Mouse (Mus musculus) ovary, adult 2 months (tissue): ENCODE results near the gene Zp1. TPM values are rescaled to one million over a fixed set of nuclear protein-coding genes. Genes with fewer than 3 reads are reported as not detected.

Source experiments
- polyA plus RNA-seq: library from polyadenylated mRNA; depleted of rRNA; stranded (reverse); fragments of >200 nt; gene quantifications from 2 replicates; pipeline ENCODE4 v1.2.3, GENCODE M21; 2012; rRNA removed

The Zp1 gene
- 42.9 and 63.2 TPM in 2 replicates for polyA plus RNA-seq

DNA sequence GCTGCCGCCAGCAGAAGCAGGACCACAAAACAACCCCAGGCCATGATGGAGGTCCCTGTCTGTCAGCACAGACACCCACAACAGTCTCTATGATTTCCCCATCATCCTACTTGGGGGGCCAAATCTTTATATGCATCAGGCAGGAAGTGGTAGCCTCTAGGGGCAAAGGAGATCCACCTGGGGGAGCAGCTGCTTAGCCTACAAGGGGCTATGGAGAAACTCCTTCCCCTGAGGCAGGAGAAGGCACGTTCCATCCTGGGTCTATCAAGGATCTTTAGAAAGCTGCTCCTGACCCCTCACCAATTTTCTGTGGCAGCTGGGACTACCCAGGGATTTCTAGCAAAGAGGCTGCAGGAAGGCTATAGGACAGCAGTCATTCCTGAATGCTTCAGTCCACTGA is at the start of gene Zp1:
Gene Zp1 (minus strand): TSS at position 101 of the 400 bp plus-strand sequence.

GRCm38 (mm10) chr19:10949112-10949511 is 28.7 kb upstream of the Zp1 start, which contains the start of gene Ccdc86:
Gene Ccdc86 (minus strand): TSS chr19:10949266.

DNA sequence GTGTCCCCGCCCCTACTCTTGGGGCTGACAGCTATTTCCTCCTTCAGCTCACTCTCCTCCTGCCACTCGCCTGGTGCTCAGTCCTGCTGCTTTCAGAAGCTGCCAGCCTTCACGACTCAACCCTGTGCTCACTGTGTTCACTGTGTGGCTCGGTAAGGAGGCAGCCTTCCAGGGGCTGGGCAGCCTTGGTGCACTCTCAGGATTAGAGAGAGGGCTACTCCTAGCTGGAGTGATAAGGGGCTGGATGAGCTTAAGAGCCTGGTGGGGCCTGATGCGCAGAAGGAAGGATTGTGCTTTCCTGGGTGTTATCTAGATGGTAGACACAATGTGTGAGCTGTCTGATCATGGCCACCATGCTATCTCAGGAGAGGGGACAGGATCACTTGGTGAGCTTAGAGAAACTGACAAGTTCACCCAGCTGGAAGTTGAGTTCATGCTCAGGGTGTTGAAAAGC is 16.7 kb upstream of the Zp1 start, which contains the start of gene Ptgdr2:
Gene Ptgdr2 (plus strand): TSS at position 51 of the 454 bp plus-strand sequence.

DNA sequence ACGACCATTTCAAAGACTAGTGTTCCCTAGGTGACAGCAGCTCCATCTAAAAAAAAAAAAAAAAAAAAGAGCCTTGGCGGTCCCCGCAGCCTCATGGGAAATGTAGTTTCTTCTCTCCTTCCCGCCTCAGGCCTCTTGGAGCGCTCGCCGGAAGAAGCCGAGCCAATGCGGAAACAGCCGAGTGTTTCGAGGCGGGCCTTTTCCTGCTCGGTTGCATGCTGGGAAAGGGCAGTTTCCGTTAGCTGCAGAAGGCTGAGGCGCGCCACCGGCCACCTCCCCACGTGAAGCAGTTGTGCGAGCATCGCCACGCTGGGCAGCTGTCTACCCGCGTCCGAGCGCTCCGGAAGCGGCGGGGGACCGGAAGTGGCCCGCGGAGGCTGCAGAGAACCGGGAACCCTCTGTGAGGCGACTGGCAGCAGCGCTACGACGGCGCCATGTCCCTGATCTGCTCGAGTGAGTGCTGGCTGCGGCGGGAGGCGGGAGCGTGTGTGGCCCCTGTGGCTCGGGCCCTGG is 25.4 kb downstream of the Zp1 start, which contains the start of gene Prpf19:
Gene Prpf19 (plus strand): TSS at position 216 of the 513 bp plus-strand sequence.

DNA sequence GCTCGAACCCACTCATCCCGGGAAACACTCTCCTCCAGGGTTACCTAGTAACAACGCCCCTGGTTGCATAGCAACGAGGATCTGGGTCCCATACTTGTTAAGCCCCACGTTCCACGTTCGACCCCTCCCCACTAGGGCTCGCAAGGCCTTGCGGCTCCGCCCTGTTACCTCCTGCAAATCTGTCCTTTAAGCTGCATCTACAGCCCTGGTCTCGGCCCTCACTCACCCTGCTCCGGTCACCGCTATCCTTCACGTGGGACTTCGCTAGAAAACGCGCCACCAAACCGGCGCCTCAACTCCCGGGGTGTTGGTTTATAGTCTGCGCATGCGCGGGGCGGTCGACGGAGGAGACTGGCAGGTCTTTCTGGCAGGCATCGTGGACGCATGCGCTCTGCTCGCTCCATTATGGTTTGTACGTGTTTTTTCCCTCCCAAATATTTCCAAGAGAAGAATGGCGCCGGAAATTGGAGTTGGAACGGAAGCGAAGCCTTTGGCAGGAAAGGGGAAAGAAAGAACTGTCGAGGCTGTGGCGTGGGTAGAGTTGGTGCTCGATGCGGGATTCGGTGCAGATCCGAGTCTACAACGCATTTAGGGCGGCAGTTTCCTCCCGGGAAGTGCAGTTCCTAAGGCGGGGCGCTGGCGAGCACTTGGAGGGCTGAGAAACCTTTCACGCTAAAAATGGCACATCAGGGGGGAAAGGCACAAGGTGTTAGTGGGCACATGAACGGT is 38.8 kb downstream of the Zp1 start, which contains the start of gene Tmem109:
Gene Tmem109 (minus strand): TSS at position 576 of the 729 bp plus-strand sequence.

DNA sequence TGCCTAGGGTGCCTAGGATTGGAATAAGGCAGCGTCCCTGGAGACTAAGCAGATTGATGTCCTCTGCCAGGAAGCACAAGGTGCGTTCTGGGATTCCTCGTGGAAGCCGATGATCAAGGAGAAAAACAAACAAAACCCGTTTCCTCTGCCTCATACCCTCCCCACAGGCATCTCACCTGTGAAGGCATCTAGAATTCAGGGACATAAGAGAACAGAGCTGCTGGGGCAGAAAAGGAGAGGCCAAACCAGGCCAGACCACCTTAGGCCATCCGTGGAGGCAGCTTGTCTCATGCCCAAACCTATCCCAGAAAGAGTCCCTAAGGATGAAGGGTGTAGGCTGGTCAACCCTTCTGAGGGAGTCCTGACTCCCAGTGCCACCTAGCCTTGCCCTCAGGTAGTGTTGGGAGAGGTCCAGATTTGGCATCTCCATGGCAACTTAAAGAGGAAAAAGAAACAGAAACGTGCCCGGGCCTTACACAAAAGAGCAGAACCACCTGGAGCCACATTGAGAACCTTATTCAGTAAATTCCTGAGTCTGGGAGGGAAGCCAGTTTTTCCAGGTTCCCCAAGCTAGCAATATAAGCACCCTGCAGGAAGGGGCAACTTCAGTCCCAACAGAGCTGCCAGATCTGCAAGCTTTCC is 50.4 kb downstream of the Zp1 start, which contains the start of gene Tmem132a:
Gene Tmem132a (minus strand): TSS at position 55 of the 642 bp plus-strand sequence.

Other genes with a start within 250 kb of the Zp1 start
- gene Pga5, start 242.6 kb downstream of the Zp1 start, polyA plus RNA-seq, result 1.4 and 2.0 TPM in 2 replicates
- 31.6 and 39.4 TPM in 2 replicates for gene Vps37c, start 231.9 kb downstream of the Zp1 start, polyA plus RNA-seq
- 0.25 and 0.53 TPM in 2 replicates for gene Cd5, start 181.6 kb downstream of the Zp1 start, polyA plus RNA-seq
- 0.24 and 1.2 TPM in 2 replicates for gene Cd6, start 90.6 kb downstream of the Zp1 start, polyA plus RNA-seq
- gene Slc15a3, start 80.9 kb downstream of the Zp1 start, polyA plus RNA-seq, result 9.7 and 11.8 TPM in 2 replicates
- gene Tmem132a, start 50.7 kb downstream of the Zp1 start, polyA plus RNA-seq, result 155 and 161 TPM in 2 replicates
- 150 and 163 TPM in 2 replicates for gene Tmem109, start 38.6 kb downstream of the Zp1 start, polyA plus RNA-seq
- gene Prpf19, start 25.4 kb downstream of the Zp1 start, polyA plus RNA-seq, result 428 and 499 TPM in 2 replicates
- 7.2 and 9.1 TPM in 2 replicates for gene Ptgdr2, start 16.5 kb upstream of the Zp1 start, polyA plus RNA-seq
- gene Ccdc86, start 28.6 kb upstream of the Zp1 start, polyA plus RNA-seq, result 9.0 and 11.2 TPM in 2 replicates
- gene Ms4a10, start 54.0 kb upstream of the Zp1 start, polyA plus RNA-seq, result 1.4 and 4.0 TPM in 2 replicates
- gene Ms4a15, start 72.6 kb upstream of the Zp1 start, polyA plus RNA-seq, result 0.15 and 0.28 TPM in 2 replicates
- gene Ms4a18, start 97.4 kb upstream of the Zp1 start, polyA plus RNA-seq, result 0.39 and 0.58 TPM in 2 replicates
- 1.2 and 1.4 TPM in 2 replicates for gene Ms4a8a, start 160.5 kb upstream of the Zp1 start, polyA plus RNA-seq
- not detected in 2 replicates for gene 1700017D01Rik, start 210.2 kb upstream of the Zp1 start, polyA plus RNA-seq
- not detected in 2 replicates for gene 1700025F22Rik, start 244.7 kb upstream of the Zp1 start, polyA plus RNA-seq